Mouse (Mus musculus): ENCODE measurements at regions not wholly inside any gene's neighbourhood (a gene's known extent, or its start where the extent isn't known, plus 50 kb on each side); places are given as distances from the start of the nearest gene placed in this dataset.

DNA sequence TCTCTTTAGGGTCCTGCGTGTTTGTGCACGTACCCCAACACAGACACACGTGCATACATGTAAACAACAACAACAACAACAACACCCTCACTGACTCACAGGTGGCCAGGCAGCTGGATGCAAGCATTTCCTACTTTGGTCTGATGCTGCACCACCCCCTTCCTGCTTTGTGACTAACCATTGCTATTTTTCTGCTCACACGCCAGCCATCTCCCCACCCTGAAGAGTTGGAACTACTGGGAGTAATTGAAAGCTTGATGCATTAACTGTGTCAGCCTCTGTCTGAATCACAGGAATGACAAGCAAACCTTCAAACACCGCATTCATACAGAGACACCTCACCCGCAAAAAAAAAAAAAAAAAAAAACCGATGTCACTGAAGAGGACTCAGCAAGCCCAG, 346.5 kb downstream of the Prdm2 start:
- no peak for TF ChIP-seq POLR2A (IDR thresholded peaks at IDR 0.05; ENCODE audit: low read depth, low read length)
- TF ChIP-seq CTCF (IDR thresholded peaks at IDR 0.05; ENCODE audit: extremely low read depth, insufficient read depth, insufficient read length, insufficient replicate concordance) = no peak
